Mouse (Mus musculus): ENCODE data around the gene Tfb2m. TPM values are rescaled to one million over a fixed set of nuclear protein-coding genes. Genes with fewer than 3 reads are reported as not detected.

Tfb2m gene
- total RNA-seq, 4 experiments from 2014 or later, result 34.7 to 47.0 (median 41.0) TPM

- DNase-seq, result no peak
These were observed 10.9 kb upstream of the Tfb2m start for GRCm38 (mm10) chr1:179556921-179557320.

GRCm38 (mm10) chr1:179553949-179554347 lies 7.9 kb upstream of the Tfb2m start:
- DNase-seq, result no peak

GRCm38 (mm10) chr1:179553197-179553948 lies 7.3 kb upstream of the Tfb2m start:
- no peak for DNase-seq

DNA sequence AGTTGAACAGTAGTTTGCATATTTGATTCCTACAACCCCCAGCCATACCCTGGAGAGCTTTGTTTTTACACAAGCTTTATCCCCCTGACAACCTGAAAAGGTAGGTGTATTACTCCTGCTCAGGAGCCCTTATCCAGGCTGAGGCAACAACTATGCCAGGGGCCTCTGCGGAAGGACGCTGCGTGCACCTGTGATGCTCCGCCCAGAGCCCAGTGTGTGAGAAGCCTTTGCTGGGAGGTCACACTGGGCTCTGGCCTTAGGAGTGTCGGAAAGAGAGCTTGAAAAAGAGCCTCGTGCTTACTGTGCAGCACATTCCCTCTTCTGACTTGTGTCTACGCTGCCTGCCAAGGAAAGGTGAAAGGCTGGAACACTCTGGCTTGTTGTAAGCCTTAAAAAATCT lies 6.7 kb upstream of the Tfb2m start:
- no peak for DNase-seq

GRCm38 (mm10) chr1:179551921-179552320 lies 5.9 kb upstream of the Tfb2m start:
- no peak for DNase-seq

- no peak for DNase-seq
These were observed 5.3 kb upstream of the Tfb2m start for GRCm38 (mm10) chr1:179551336-179551735.

DNA sequence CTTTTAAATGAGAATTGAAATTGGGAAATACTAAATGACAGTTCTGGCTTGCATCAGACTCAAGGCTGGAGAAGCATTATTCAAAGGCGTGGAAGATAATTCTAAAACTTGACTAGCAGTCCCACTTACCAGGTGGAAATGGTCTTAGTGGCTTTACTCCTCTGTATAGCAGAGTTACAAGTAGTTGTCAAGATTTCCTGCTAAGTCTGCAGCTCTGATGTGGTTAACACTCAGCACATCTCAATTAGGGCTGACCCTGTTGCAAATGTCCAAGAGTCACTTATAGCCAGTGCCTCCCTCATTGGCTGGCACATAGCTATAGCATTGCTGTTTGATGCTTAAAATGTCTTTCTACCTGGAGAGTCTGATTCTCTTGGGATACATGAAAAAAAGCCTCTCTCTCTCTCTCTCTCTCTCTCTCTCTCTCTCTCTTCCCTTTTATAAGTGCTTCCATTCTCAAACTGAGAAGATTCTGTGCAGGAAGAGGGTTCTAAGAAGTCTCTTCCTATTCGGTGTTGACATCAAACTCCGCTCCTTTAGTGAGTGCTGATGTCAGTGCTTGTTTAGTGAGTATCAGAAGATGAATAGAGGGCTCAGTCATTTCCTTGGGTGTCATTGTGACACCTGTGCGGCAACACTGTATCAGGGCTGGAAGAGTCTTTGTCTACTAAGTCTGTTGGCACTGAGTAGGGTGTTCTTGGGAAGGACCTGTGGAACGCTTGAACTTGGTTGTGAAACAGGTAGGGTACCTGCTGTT lies 3.1 kb upstream of the Tfb2m start:
- no peak for DNase-seq

GRCm38 (mm10) chr1:179548220-179548619 lies 2.2 kb upstream of the Tfb2m start:
- no peak for DNase-seq

- no peak for DNase-seq
These were observed 1.1 kb upstream of the Tfb2m start for GRCm38 (mm10) chr1:179547176-179547575.

DNA sequence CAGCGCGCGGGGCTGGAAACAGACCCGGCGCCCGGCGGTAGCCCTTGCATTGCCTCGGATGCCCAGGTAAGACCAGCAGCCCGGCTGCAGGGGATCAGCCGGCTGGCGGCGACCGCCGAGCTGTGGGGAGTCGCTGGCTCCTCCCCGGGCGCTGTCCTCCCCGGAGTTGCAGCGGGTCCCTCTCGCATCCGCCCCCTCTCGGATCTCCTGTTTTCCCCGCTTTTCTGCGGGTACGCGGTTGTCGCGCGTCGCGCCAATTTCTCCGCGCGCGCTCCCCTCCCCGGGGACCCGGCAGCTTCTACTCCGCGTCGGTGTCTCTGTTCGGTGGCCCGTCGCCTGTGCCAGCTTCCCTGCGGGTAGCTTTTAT lies 467 bp upstream of the Tfb2m start:
- no peak for DNase-seq

DNA sequence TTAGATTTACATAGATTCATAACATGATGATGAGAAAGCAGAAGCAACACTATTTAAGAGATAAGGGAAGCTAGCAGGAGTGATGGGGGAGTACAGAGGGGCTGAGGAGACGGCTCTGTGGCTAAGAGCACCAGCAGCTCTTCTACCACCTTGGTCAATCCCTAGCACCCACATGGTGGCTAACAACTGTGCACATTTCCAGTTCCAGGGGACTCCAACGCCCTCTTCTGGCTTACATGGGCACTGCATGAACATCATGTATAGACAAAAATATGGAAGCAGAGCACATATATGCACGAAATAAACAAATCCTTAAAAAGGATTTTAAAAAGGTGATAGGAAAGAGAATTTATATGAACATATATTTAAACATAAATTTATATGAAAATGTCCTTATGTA lies 4.6 kb downstream of the Tfb2m start:
- no peak for DNase-seq

GRCm38 (mm10) chr1:179539887-179540286 lies 6.2 kb downstream of the Tfb2m start:
- DNase-seq, result no peak

- no peak for DNase-seq
These were observed 7.0 kb downstream of the Tfb2m start for GRCm38 (mm10) chr1:179539054-179539453.

GRCm38 (mm10) chr1:179519901-179520300 lies 26.2 kb downstream of the Tfb2m start:
- no peak for DNase-seq

DNA sequence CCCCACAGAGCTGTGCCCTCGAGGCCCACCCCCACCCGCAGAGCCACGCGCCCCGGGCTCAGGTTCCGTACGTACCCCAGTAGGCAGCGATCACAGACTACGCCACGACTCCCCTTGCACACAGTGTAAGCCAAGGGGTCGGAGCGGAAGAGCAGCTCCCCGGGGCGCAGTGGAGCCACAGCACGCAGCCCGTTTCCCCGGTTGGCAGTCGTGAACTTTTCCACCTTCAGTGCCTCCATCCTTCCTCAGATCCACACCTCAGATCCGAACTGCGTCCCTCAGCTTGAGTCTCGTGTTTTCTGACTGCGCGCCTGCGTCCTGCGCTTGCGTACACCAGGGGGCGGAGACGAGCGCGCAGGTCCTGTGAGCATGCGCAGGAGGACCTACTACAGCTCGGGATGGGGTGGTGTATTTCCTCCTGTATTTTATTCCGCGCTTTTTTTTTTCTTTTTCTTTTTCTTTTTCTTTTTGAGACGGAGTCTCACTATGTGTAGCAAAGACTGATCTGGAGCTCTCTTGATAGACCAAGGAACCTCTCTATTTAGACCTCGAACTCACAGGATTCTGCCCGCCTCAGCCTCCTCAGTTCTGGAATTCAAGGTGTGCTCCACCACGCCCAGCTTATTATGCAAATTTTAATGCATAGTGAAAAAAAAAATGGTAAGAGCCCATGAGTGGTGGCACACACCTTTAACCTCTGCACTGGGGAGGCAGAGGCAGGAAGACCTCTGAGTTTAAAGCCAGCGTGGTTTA lies 28.2 kb downstream of the Tfb2m start, which contains the start of gene Smyd3:
Gene Smyd3, minus strand, starts transcription at position 329 of the 753 bp plus-strand sequence.
- DNase-seq, result peak; percentile 70

- DNase-seq, result no peak
These were observed 28.9 kb downstream of the Tfb2m start for GRCm38 (mm10) chr1:179516941-179517712.

DNA sequence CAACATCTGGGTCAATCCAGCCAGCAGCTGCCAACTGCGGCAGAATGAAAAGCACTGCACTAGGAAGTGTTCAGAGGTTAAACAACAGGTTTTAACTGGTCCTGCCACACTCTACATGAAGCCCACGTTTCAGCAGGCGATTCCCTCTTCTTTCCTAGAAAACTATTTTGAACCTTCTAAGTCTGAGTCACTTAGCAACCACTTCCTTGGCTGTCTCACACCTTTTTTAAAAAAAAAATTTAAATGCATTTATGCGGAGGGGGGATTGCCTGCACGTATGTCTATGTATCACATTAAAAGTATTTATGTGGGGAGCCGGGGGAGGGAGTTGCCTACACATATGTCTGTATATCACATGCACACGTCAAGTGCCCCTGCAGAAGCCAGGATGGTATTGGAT lies 34.2 kb downstream of the Tfb2m start:
- DNase-seq, result no peak

GRCm38 (mm10) chr1:179510546-179511340 lies 35.3 kb downstream of the Tfb2m start:
- DNase-seq, result no peak

DNA sequence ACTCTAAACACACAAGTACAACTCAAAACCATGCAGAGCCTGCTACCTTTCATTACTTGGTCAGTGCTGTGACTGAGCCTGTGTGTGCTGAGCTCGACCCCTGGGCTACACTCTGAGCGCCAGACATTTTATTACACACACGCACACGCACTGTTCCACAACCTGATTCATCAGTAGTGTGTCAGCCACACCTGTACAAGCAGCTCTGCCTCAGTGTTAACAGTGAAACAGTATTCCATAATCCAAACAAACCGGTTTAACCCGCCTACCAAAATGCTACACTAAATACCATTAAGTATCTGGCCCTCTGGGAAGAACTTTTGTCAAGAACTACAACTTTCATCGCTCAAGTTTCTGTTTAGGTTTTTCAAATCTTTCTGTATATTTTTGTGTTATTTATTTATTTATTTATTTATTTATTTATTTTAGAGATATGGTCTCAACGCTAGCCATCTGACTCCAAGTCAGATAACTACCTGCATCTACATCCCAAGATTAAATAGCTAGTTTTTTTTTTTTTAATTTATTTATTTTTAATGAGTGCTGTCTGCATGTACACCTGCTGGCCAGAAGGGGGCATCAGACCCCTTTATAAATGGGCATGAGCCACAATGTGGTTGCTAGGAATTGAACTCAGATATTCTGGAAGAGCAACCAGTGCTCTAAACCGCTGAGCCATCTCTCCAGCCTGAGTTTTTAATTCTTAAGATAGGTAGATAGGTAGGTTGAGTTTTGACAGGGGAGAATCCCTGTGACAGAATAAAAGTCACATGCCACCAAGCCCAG lies 39.3 kb downstream of the Tfb2m start:
- no peak for DNase-seq

GRCm38 (mm10) chr1:179502565-179502964 lies 43.5 kb downstream of the Tfb2m start:
- no peak for DNase-seq

- DNase-seq, result no peak
These were observed 46.8 kb downstream of the Tfb2m start for GRCm38 (mm10) chr1:179499257-179499656.
